Mouse (Mus musculus): Measurements from ENCODE around the gene Sh3bp4.

The Sh3bp4 gene

DNA sequence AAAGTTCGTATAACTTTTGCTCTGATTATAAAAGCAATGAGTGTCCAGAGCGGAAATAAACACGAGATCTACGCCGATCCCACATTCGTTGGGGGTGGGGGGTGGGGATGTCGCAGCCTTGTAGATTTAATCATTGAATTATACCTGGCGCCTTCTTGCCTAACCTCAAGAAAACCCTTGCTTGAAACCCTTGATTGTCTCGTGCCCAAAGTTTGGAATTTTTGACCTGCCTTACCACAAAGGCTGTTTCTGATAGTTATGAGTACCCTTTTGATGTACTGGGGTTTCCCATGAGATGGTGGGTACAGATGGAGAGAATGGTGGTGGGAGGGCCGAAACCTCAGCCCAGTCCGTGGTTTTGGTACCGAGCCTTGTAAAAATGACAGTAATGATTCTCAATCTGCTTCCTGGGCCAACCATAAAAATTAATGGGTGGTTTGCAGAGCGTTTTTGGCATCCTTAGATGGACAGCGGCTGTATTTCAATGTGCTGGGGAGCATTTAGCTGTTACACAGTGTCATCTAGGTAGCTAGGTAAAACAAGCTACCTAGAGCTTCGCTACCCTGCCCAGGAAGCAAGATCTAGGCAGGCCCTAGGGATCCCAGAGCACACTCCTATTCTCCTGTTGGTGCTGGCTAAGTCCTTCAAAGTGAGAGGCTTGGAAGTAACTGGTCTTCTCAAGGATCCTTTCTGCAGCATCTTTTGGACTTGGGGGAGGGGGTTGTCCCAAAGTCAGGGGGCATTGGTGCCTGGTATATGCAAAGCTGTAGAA lies 1.3 kb downstream of the Sh3bp4 start:
- no peak for DNase-seq

GRCm38 (mm10) chr1:89072143-89072990 lies 2.2 kb downstream of the Sh3bp4 start:
- DNase-seq, result no peak

- DNase-seq, result no peak
Measured at GRCm38 (mm10) chr1:89073291-89073846, 3.2 kb downstream of the Sh3bp4 start.

GRCm38 (mm10) chr1:89074678-89075077 lies 4.5 kb downstream of the Sh3bp4 start:
- no peak for DNase-seq

- DNase-seq, result no peak
Measured at GRCm38 (mm10) chr1:89075120-89075519, 4.9 kb downstream of the Sh3bp4 start.

GRCm38 (mm10) chr1:89076777-89077176 lies 6.6 kb downstream of the Sh3bp4 start:
- no peak for DNase-seq

DNA sequence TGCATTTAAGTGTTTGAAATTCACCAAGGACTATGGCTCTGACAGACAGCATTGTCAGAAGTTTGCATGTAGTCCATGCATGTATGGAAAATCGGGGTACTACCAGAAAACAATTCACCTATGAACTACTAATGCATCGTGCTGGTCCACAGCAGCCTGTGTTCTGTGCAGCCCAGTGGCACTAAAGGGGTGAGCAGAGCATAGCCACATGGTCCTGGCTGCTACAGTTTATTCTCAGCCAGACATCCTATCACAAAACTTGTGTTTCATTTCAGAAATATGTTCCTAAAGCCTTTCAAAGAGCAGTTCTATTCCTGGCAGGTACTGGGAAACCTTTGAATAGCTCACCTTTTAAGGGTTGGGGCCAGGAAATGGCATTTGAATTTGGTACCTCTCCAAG lies 8.0 kb downstream of the Sh3bp4 start:
- no peak for DNase-seq

- no peak for DNase-seq
Measured at GRCm38 (mm10) chr1:89078730-89079129, 8.5 kb downstream of the Sh3bp4 start.

DNA sequence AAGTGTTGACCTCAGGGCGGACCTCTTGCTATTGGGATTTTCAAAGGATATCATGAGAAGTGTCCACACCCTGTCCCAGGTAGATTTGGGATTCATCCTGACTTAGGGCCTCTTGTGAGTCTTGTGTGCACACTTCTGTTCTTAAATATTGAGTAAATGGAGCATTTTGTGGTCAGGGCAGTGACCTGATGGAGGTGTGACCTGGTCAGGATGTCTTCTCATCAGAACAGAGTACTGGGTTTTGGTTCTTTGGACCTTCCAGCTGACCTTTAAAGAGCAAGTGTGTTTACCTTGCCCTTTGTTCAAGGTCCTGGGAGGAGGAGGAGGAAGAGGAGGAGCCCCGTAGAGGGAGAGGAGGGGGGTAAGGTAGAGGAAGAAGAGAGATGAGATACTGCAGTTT lies 9.0 kb downstream of the Sh3bp4 start:
- no peak for DNase-seq

DNA sequence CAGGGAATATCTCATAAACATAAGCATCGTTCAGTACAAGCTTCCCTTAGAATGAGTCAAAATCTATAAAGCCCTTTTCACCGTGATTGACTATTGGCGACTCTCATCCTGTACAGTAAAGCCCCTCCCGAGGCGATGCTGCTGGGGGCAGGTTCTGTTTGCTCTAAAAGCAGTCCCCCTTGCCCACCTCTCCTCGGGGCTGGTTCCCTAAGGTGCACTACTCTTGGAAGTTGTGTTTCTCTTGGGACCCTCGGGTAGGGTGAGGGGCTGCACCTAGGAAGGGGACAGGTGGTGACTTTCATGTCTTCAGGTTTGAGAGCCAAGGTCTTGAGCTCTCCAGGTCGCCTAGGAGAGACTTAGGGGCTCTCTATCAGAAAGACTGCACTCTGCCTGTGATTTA lies 10.2 kb downstream of the Sh3bp4 start:
- no peak for DNase-seq

GRCm38 (mm10) chr1:89080795-89081194 lies 10.6 kb downstream of the Sh3bp4 start:
- no peak for DNase-seq

GRCm38 (mm10) chr1:89081371-89081770 lies 11.2 kb downstream of the Sh3bp4 start:
- no peak for DNase-seq

DNA sequence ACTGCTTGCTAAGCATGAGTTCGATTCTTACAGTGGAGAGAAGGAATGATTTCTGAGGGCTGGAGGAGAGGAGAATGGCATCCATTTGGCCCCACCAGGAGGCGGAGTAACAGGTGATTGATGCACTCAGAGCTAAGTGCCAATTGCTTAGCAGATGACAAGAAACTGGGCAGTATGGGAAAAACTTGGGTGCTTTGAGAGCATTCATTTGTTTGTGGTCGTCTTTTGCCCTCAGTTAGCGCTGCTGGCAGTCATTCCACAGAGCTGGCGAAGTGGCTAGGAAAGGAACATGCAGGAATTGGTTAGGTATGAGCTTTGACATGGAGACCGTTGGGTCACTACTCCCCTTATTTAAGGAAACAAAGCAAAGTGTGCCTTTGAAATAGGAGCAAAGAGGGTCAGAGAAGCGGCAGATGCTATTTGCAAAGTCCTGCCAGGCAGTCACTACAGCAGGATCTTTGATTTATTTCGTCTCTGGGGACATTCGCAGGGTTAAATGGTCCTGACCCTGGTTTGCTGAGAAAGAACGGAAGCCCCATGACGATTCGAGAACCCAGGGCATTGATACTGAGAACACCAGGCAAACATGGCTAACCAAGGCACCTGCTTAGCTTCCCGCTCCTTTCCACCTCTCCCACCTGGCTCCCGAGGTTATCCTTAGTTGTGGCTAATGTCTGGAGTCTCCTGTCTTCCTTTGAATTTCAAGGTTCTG lies 12.1 kb downstream of the Sh3bp4 start:
- no peak for DNase-seq

DNA sequence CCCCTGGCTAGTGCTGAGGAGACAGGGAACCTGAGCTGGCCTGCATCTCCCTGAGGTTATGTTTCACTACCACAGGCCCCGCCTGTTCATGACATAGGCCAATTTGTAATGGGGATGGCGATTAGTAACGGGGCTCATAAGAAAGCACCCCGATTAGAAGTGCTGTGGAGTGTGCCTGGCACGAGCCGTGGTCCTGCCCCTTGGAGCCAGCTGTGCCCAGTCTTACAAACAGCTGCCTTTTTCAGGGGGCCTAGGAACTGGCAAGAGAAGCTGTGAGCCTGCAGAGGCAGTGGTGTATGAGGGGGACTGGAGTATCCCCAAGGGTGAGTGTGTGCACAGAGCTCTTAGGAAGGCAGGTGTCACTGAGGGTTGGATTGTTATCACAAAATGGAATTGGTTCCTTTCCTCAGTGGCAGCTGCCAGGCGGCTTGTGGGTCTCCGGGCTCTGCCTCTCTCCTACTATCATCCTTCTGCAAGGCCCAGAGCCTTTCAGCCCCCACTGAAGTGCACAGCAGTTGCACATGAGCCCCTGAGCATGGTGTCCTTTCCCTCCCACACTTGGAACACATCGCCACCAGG lies 16.4 kb downstream of the Sh3bp4 start:
- DNase-seq, result no peak

DNA sequence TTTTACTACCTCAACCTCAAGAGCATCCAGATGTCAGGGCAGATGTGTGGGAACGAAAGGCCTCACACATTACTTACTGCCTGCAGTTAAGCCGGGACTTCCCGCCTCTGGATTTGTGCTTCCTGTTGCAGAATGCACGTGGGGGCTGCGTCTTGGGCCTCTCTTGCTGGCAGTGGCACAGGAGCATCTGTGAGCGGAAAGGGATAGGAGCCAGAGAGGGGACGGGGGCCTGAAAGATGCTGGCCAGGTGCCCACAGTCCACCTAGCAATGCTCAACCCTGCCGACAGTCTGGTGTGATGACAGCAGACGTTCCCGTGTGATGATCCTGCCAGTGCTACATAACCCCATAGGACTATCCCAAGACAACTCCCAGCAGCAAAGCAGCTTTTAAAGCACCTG lies 17.9 kb downstream of the Sh3bp4 start:
- no peak for DNase-seq

DNA sequence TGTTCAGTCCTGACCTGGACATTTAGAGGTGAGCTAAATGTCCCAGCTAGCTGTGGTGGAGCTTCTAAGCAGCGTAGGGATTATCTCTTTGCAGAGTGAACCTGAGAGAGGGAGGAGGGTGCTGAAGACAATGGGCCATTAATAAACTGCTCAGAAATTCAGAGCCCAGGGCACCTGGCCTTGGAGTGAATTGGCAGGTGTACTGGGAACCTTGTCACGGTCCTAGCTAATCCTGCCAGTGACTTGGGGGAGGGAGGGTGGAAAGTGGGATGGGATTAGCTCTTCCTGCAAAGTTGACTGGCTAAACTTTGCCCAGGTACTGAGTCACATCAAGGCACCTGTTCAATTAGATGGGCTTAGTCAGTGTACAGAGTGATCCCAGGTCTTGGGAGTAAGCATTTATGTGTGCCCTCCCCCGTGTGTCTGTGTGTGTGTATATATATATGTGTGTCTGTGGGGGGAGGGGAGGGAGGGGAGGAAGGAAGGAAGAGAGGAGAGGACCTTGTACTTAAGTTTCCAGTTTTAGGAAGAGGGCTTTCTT lies 18.6 kb downstream of the Sh3bp4 start:
- no peak for DNase-seq

DNA sequence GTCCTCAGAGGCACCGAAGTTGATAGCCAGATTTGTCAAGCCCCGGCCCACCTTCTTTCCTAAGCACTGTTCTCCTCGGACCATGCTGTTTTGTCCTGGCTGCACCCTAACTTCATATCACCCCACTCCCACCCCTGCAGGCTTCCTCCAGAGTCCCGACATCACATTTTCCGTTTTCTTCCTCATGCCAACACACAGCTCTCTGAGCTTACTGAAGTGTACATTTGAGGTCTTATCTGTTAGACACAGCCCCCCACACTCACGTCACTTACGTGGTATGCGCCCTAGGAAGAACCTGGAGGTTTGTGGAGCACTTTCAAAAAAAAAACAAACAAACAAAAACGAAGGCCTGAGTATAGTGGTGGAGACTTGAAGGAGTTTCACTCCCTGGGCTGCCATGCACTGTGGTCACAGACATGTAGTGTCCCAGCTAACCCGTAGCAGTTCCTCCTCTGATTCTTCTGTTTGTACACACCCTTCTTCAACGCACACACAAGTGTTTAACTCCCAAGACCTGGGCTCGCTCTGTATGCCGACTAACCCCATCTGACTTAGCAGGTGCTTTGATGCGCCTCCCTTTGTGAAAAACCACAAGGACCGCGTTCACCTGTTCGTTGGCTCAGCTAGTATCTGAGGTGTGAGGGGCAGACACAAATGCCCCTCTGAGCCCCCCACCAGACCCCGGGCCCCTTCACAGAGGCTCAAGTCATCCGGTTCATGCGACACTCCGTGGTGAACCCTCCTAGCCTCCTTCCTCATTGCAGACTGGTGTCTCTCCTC lies 19.8 kb downstream of the Sh3bp4 start:
- DNase-seq, result no peak

- no peak for DNase-seq
Measured at GRCm38 (mm10) chr1:89090676-89091075, 20.5 kb downstream of the Sh3bp4 start.

DNA sequence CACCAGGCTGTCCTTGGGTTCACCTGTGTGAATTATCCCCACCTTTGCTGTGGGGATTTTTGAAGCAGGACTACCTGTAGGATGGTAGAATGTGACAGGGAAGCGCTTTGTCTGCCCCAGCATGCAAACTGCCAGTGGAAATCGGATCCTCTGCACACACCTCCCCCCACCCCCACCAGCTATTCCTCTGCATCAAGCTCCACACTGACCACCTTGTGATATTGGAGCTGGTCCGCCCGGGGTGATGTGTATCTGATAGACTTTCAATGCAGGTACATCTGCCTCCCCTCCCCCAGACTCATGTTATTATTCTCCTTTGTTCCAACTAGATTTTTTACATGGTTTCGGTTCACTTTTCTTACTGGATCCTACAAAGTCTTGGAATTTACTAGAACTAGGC lies 21.8 kb downstream of the Sh3bp4 start:
- no peak for DNase-seq

DNA sequence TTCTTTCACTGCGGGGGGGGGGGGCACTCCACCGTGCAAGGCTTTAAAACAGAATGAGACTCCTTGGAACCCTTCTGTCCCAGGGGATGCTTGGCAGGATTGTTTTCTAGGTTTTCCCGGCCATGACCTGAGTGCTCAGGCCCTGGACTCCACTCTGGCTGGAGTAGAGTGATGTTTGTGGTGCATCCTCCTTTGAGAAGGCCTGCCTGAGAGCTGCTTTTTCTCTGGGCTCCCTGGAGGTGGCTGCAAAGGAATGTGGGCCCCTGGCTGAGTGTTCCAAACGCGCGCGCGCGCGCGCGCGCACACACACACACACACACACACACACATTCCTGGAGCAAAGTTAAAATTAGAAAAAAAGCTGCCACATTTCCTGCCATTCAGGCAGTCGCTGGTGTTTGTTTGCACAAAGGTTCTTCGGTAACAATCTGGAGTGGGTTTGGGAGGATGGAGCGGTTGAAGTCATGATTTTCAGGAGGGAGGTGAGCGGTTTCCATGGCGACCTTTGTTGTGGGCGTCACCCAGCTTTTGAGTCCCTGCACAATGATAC lies 22.3 kb downstream of the Sh3bp4 start:
- peak; percentile 20 for DNase-seq

GRCm38 (mm10) chr1:89093696-89094095 lies 23.5 kb downstream of the Sh3bp4 start:
- DNase-seq, result no peak
